Mouse (Mus musculus): ENCODE results near the gene Izumo2. TPM values are rescaled to one million over a fixed set of nuclear protein-coding genes. Genes with fewer than 3 reads are reported as not detected.
A peak's percentile ranks its signal among the peaks of the same experiment; 100 is the strongest.
"Not testable (repeated sequence)": the region's sequence is repeated elsewhere in the genome, so short reads cannot be mapped to it uniquely, and the experiment has no call there.

Gene Izumo2
- total RNA-seq, 1 experiment: 0.40 TPM

GRCm38 (mm10) chr7:44704363-44704762 is 4.2 kb upstream of the Izumo2 start:
- DNase-seq (ENCODE audit: low read depth, low spot score): no peak
- no peak for TF ChIP-seq ZNF384 (IDR thresholded peaks at IDR 0.05; ENCODE audit: low read depth, low read length)
- no peak for TF ChIP-seq ZC3H11A (IDR thresholded peaks at IDR 0.05; ENCODE audit: borderline replicate concordance, low read depth, low read length)
- no peak for TF ChIP-seq CHD2 (IDR thresholded peaks at IDR 0.05; ENCODE audit: low read depth, low read length)
- no peak for TF ChIP-seq MAFK (IDR thresholded peaks at IDR 0.05; ENCODE audit: insufficient read depth, low read depth, low read length)
- TF ChIP-seq HCFC1 (IDR thresholded peaks at IDR 0.05; ENCODE audit: borderline replicate concordance, insufficient read depth, low read length): no peak
- Histone ChIP-seq H3K9me3 (ENCODE audit: control insufficient read depth, insufficient read depth, low read depth, low read length) (no peaks in the 10 kb centered on the region), H3K4me1 (ENCODE audit: control insufficient read depth in 2 of 2, insufficient read depth in 2 of 2, low read length in 2 of 2, poor library complexity in 1 of 2) (peaks cover 5 to 7% of the 10 kb centered on the region in 2 experiments), H3K4me3 (ENCODE audit: insufficient read depth in 1 of 2, low read depth in 1 of 2, low read length in 2 of 2, poor library complexity in 1 of 2, severe bottlenecking in 1 of 2) (peak overlapping the region; percentile 57 to 60), H3K27ac (ENCODE audit: insufficient read depth, low read depth, low read length, poor library complexity, severe bottlenecking) (peak overlapping the region; percentile 44; the same call in 1 of the 2 replicates), H3K9ac (ENCODE audit: insufficient read depth, low read depth, low read length, poor library complexity, severe bottlenecking) (peak overlapping the region; percentile 68; the same call in 1 of the 2 replicates), H3K36me3 (ENCODE audit: control insufficient read depth, insufficient read depth, low read length, poor library complexity, severe bottlenecking) (no peaks in the 10 kb centered on the region)
- in situ Hi-C loops (cut with MboI; ENCODE audit: low sequenced_read_pairs in 2 of 2, unreplicated experiment in 2 of 2): no loop called here

- peak overlapping the region; percentile 60 to 69 for H3K4me3 ChIP-seq (ENCODE audit: insufficient read depth in 1 of 2, low read depth in 1 of 2, low read length in 2 of 2, poor library complexity in 1 of 2, severe bottlenecking in 1 of 2)
- H3K27ac ChIP-seq (ENCODE audit: insufficient read depth, low read depth, low read length, poor library complexity, severe bottlenecking): peak overlapping the region; percentile 74; the same call in 1 of the 2 replicates
- peak overlapping the region; percentile 65; the same call in 1 of the 2 replicates for H3K9ac ChIP-seq (ENCODE audit: insufficient read depth, low read depth, low read length, poor library complexity, severe bottlenecking)
- DNase-seq (ENCODE audit: low read depth, low spot score): no peak
- no peaks in the 10 kb centered on the region for H3K36me3 ChIP-seq (ENCODE audit: control insufficient read depth, insufficient read depth, low read length, poor library complexity, severe bottlenecking)
- H3K4me1 ChIP-seq (ENCODE audit: control insufficient read depth in 2 of 2, insufficient read depth in 2 of 2, low read length in 2 of 2, poor library complexity in 1 of 2): peaks cover 5 to 7% of the 10 kb centered on the region in 2 experiments
- no peaks in the 10 kb centered on the region for H3K9me3 ChIP-seq (ENCODE audit: control insufficient read depth, insufficient read depth, low read depth, low read length)
- in situ Hi-C loops (cut with MboI; ENCODE audit: low sequenced_read_pairs in 2 of 2, unreplicated experiment in 2 of 2): no loop called here
- TF ChIP-seq ZC3H11A (IDR thresholded peaks at IDR 0.05; ENCODE audit: borderline replicate concordance, low read depth, low read length): no peak
- no peak for TF ChIP-seq ZNF384 (IDR thresholded peaks at IDR 0.05; ENCODE audit: low read depth, low read length)
- no peak for TF ChIP-seq CHD2 (IDR thresholded peaks at IDR 0.05; ENCODE audit: low read depth, low read length)
- no peak for TF ChIP-seq HCFC1 (IDR thresholded peaks at IDR 0.05; ENCODE audit: borderline replicate concordance, insufficient read depth, low read length)
- TF ChIP-seq MAFK (IDR thresholded peaks at IDR 0.05; ENCODE audit: insufficient read depth, low read depth, low read length): no peak
Observed at GRCm38 (mm10) chr7:44705086-44705485, 3.5 kb upstream of the Izumo2 start.

GRCm38 (mm10) chr7:44706322-44706721 is 2.2 kb upstream of the Izumo2 start:
- TF ChIP-seq ZC3H11A (IDR thresholded peaks at IDR 0.05; ENCODE audit: borderline replicate concordance, low read depth, low read length) (peak; percentile 47; the same call in 1 of the 2 replicates), MAFK (IDR thresholded peaks at IDR 0.05; ENCODE audit: insufficient read depth, low read depth, low read length) (no peak), CHD2 (IDR thresholded peaks at IDR 0.05; ENCODE audit: low read depth, low read length) (no peak), ZNF384 (IDR thresholded peaks at IDR 0.05; ENCODE audit: low read depth, low read length) (peak; percentile 56; the same call in 1 of the 2 replicates), HCFC1 (IDR thresholded peaks at IDR 0.05; ENCODE audit: borderline replicate concordance, insufficient read depth, low read length) (no peak)
- Histone ChIP-seq H3K27ac (ENCODE audit: insufficient read depth, low read depth, low read length, poor library complexity, severe bottlenecking) (no peak overlapping the region; the same call in 1 of the 2 replicates), H3K4me1 (ENCODE audit: control insufficient read depth in 2 of 2, insufficient read depth in 2 of 2, low read length in 2 of 2, poor library complexity in 1 of 2) (peaks cover 7% of the 10 kb centered on the region in 2 experiments), H3K9ac (ENCODE audit: insufficient read depth, low read depth, low read length, poor library complexity, severe bottlenecking) (no peak overlapping the region), H3K9me3 (ENCODE audit: control insufficient read depth, insufficient read depth, low read depth, low read length) (no peaks in the 10 kb centered on the region), H3K4me3 (ENCODE audit: insufficient read depth in 1 of 2, low read depth in 1 of 2, low read length in 2 of 2, poor library complexity in 1 of 2, severe bottlenecking in 1 of 2) (no peak overlapping the region), H3K36me3 (ENCODE audit: control insufficient read depth, insufficient read depth, low read length, poor library complexity, severe bottlenecking) (no peaks in the 10 kb centered on the region)
- in situ Hi-C loops (cut with MboI; ENCODE audit: low sequenced_read_pairs in 2 of 2, unreplicated experiment in 2 of 2): no loop called here
- no peak for DNase-seq (ENCODE audit: low read depth, low spot score)

GRCm38 (mm10) chr7:44707169-44707675 is 1.3 kb upstream of the Izumo2 start:
- H3K27ac ChIP-seq (ENCODE audit: insufficient read depth, low read depth, low read length, poor library complexity, severe bottlenecking): peak overlapping the region; percentile 74; the same call in 1 of the 2 replicates
- TF ChIP-seq CHD2 (IDR thresholded peaks at IDR 0.05; ENCODE audit: low read depth, low read length) (no peak), MAFK (IDR thresholded peaks at IDR 0.05; ENCODE audit: insufficient read depth, low read depth, low read length) (no peak), ZC3H11A (IDR thresholded peaks at IDR 0.05; ENCODE audit: borderline replicate concordance, low read depth, low read length) (no peak), HCFC1 (IDR thresholded peaks at IDR 0.05; ENCODE audit: borderline replicate concordance, insufficient read depth, low read length) (no peak), ZNF384 (IDR thresholded peaks at IDR 0.05; ENCODE audit: low read depth, low read length) (no peak)

GRCm38 (mm10) chr7:44708093-44708492 is 449 bp upstream of the Izumo2 start:
- H3K9me3 ChIP-seq (ENCODE audit: control insufficient read depth, insufficient read depth, low read depth, low read length); H3K36me3 ChIP-seq (ENCODE audit: control insufficient read depth, insufficient read depth, low read length, poor library complexity, severe bottlenecking); in situ Hi-C loops (cut with MboI; ENCODE audit: low sequenced_read_pairs in 2 of 2, unreplicated experiment in 2 of 2); DNase-seq (ENCODE audit: low read depth, low spot score): not testable (repeated sequence)
- H3K4me3 ChIP-seq (ENCODE audit: insufficient read depth in 1 of 2, low read depth in 1 of 2, low read length in 2 of 2, poor library complexity in 1 of 2, severe bottlenecking in 1 of 2): peak overlapping the region in 1 of 2 experiments; percentile 42; a peak in 2 of 4 replicates
- peak overlapping the region; percentile 72; the same call in 1 of the 2 replicates for H3K27ac ChIP-seq (ENCODE audit: insufficient read depth, low read depth, low read length, poor library complexity, severe bottlenecking)
- peaks cover 4 to 11% of the 10 kb centered on the region in 2 experiments for H3K4me1 ChIP-seq (ENCODE audit: control insufficient read depth in 2 of 2, insufficient read depth in 2 of 2, low read length in 2 of 2, poor library complexity in 1 of 2)
- H3K9ac ChIP-seq (ENCODE audit: insufficient read depth, low read depth, low read length, poor library complexity, severe bottlenecking): peak overlapping the region; percentile 26; the same call in 1 of the 2 replicates

More at GRCm38 (mm10) chr7:44707169-44707675, 1.3 kb upstream of the Izumo2 start:
- in situ Hi-C loops (cut with MboI; ENCODE audit: low sequenced_read_pairs in 2 of 2, unreplicated experiment in 2 of 2): no loop called here
- no peak overlapping the region for H3K4me3 ChIP-seq (ENCODE audit: insufficient read depth in 1 of 2, low read depth in 1 of 2, low read length in 2 of 2, poor library complexity in 1 of 2, severe bottlenecking in 1 of 2)
- H3K9me3 ChIP-seq (ENCODE audit: control insufficient read depth, insufficient read depth, low read depth, low read length): no peaks in the 10 kb centered on the region
- no peaks in the 10 kb centered on the region for H3K36me3 ChIP-seq (ENCODE audit: control insufficient read depth, insufficient read depth, low read length, poor library complexity, severe bottlenecking)
- no peak for DNase-seq (ENCODE audit: low read depth, low spot score)
- H3K4me1 ChIP-seq (ENCODE audit: control insufficient read depth in 2 of 2, insufficient read depth in 2 of 2, low read length in 2 of 2, poor library complexity in 1 of 2): peaks cover 4 to 9% of the 10 kb centered on the region in 2 experiments
- H3K9ac ChIP-seq (ENCODE audit: insufficient read depth, low read depth, low read length, poor library complexity, severe bottlenecking): peak overlapping the region; percentile 26; the same call in 1 of the 2 replicates

Measured in ES-E14 (cell line).